Mouse (Mus musculus) right cerebral cortex, postnatal 10 days (tissue): Measurements from ENCODE around the gene Tmem253.

ENCODE experiments used
- DNase-seq, 2 experiments: peaks; one replicate each; pipeline ENCODE4 v3.0.0; 2021; ENCODE audit warnings: low spot score in 2 of 2

Tmem253 gene

GRCm38 (mm10) chr14:52008321-52009203, 6.9 kb upstream of the Tmem253 start:
- peak; percentile 91 to 92 for DNase-seq

GRCm38 (mm10) chr14:52009361-52009760, 6.1 kb upstream of the Tmem253 start:
- DNase-seq = no peak

GRCm38 (mm10) chr14:52009841-52010240, 5.6 kb upstream of the Tmem253 start:
- DNase-seq = no peak

- DNase-seq = peak; percentile 87 to 88
Measured at GRCm38 (mm10) chr14:52010446-52011111, 4.9 kb upstream of the Tmem253 start.

- DNase-seq = no peak
Measured at GRCm38 (mm10) chr14:52011683-52012082, 3.8 kb upstream of the Tmem253 start.

GRCm38 (mm10) chr14:52012085-52012484, 3.4 kb upstream of the Tmem253 start:
- peak; percentile 77 to 85 for DNase-seq

- DNase-seq = no peak
Measured at GRCm38 (mm10) chr14:52012553-52012952, 2.9 kb upstream of the Tmem253 start.

GRCm38 (mm10) chr14:52013021-52013610, 2.3 kb upstream of the Tmem253 start:
- DNase-seq = no peak

GRCm38 (mm10) chr14:52013771-52014219, 1.7 kb upstream of the Tmem253 start:
- no peak for DNase-seq

- no peak for DNase-seq
Measured at GRCm38 (mm10) chr14:52014271-52014760, 1.1 kb upstream of the Tmem253 start.

- DNase-seq = peak; percentile 58 to 67
Measured at GRCm38 (mm10) chr14:52014761-52015311, 622 bp upstream of the Tmem253 start.

GRCm38 (mm10) chr14:52016625-52017405, 1.4 kb downstream of the Tmem253 start:
- peak in 1 of 2 experiments; percentile 25 for DNase-seq

GRCm38 (mm10) chr14:52017662-52018061, 2.2 kb downstream of the Tmem253 start:
- peak in 1 of 2 experiments; percentile 38 for DNase-seq

GRCm38 (mm10) chr14:52018248-52019050, 3.0 kb downstream of the Tmem253 start:
- DNase-seq = peak; percentile 22 to 50

- no peak for DNase-seq
Measured at GRCm38 (mm10) chr14:52019051-52019589, 3.7 kb downstream of the Tmem253 start.

- peak; percentile 99 for DNase-seq
Measured at GRCm38 (mm10) chr14:52019590-52020340, 4.3 kb downstream of the Tmem253 start.

- peak; percentile 75 to 88 for DNase-seq
Measured at GRCm38 (mm10) chr14:52020486-52021137, 5.2 kb downstream of the Tmem253 start, which contains the start of gene Zfp219. Gene Zfp219 (minus strand): TSS chr14:52020733.

- no peak for DNase-seq
Measured at GRCm38 (mm10) chr14:52021138-52021529, 5.7 kb downstream of the Tmem253 start.
